Mouse (Mus musculus) testis, adult 2 months (tissue): Measurements from ENCODE around the gene Rab11fip4. TPM values are rescaled to one million over a fixed set of nuclear protein-coding genes. Genes with fewer than 3 reads are reported as not detected.
A peak's percentile ranks its signal among the peaks of the same experiment; 100 is the strongest.

ENCODE experiments used
- H3K27ac ChIP-seq: fragments of 200-500 bp; 2 replicates; pipeline ENCODE4 v1.5.1; 2012; ENCODE audit warnings: low read depth, low read length; ENCODE audit not compliant: control insufficient read depth, insufficient read depth
- H3K27me3 ChIP-seq: fragments of 200-500 bp; 2 replicates; pipeline ENCODE4 v1.6.1; 2012; ENCODE audit warnings: mild to moderate bottlenecking, low read length, moderate library complexity; ENCODE audit not compliant: control insufficient read depth, insufficient read depth
- H3K36me3 ChIP-seq: fragments of 200-500 bp; 2 replicates; pipeline ENCODE4 v1.6.1; 2012; ENCODE audit warnings: mild to moderate bottlenecking, low read length; ENCODE audit not compliant: control insufficient read depth, insufficient read depth
- H3K4me1 ChIP-seq: fragments of 200-500 bp; 2 replicates; pipeline ENCODE4 v1.6.1; 2012; ENCODE audit warnings: low read length; ENCODE audit not compliant: control insufficient read depth, insufficient read depth
- H3K4me3 ChIP-seq: fragments of 200-500 bp; 2 replicates; pipeline ENCODE4 v1.5.1; 2012; ENCODE audit warnings: low read depth, mild to moderate bottlenecking, low read length, moderate library complexity, mixed read lengths; ENCODE audit not compliant: control insufficient read depth
- CTCF ChIP-seq: fragments of 200-500 bp; IDR thresholded peaks from 2 replicates; pipeline ENCODE4 v1.5.1; 2012; ENCODE audit warnings: low read depth, mild to moderate bottlenecking, inconsistent platforms, low read length, moderate library complexity; ENCODE audit not compliant: control insufficient read depth, insufficient read depth, insufficient replicate concordance
- POLR2A ChIP-seq: fragments of 200-500 bp; IDR thresholded peaks from 2 replicates; pipeline ENCODE4 v1.6.1; 2012; ENCODE audit warnings: low read depth, mild to moderate bottlenecking, inconsistent platforms, low read length, moderate library complexity; ENCODE audit not compliant: control insufficient read depth
- polyA plus RNA-seq: library from polyadenylated mRNA; depleted of rRNA; stranded (reverse); fragments of >200 nt; gene quantifications from 2 replicates; pipeline ENCODE4 v1.2.3, GENCODE M21; 2012

Gene Rab11fip4
- polyA plus RNA-seq, 1 experiment: 12.1 TPM

GRCm38 (mm10) chr11:79656491-79656890 is 65.5 kb downstream of the Rab11fip4 start:
- H3K4me3 ChIP-seq: no peak overlapping the region
- no peak for TF ChIP-seq POLR2A
- no peak for TF ChIP-seq CTCF
- no peaks in the 10 kb centered on the region for H3K27me3 ChIP-seq

GRCm38 (mm10) chr11:79657053-79657452 is 66.0 kb downstream of the Rab11fip4 start:
- H3K27ac ChIP-seq: no peak overlapping the region
- no peak overlapping the region for H3K4me3 ChIP-seq
- H3K27me3 ChIP-seq: no peaks in the 10 kb centered on the region
- TF ChIP-seq POLR2A: no peak
- no peak for TF ChIP-seq CTCF
- H3K36me3 ChIP-seq: no peaks in the 10 kb centered on the region
- peaks cover 12% of the 10 kb centered on the region for H3K4me1 ChIP-seq

More at GRCm38 (mm10) chr11:79656491-79656890, 65.5 kb downstream of the Rab11fip4 start:
- H3K4me1 ChIP-seq: peaks cover 12% of the 10 kb centered on the region
- H3K27ac ChIP-seq: no peak overlapping the region
- H3K36me3 ChIP-seq: no peaks in the 10 kb centered on the region

GRCm38 (mm10) chr11:79658205-79658825 is 67.3 kb downstream of the Rab11fip4 start:
- TF ChIP-seq POLR2A (no peak), CTCF (no peak)
- no peaks in the 10 kb centered on the region for H3K27me3 ChIP-seq
- H3K36me3 ChIP-seq: no peaks in the 10 kb centered on the region
- H3K27ac ChIP-seq: no peak overlapping the region
- peaks cover 12% of the 10 kb centered on the region for H3K4me1 ChIP-seq
- H3K4me3 ChIP-seq: no peak overlapping the region

GRCm38 (mm10) chr11:79660361-79661205 is 69.6 kb downstream of the Rab11fip4 start:
- TF ChIP-seq POLR2A: peak; percentile 37
- TF ChIP-seq CTCF: no peak; the same call in 1 of the 2 replicates
- Histone ChIP-seq H3K4me1 (peaks cover 12% of the 10 kb centered on the region), H3K4me3 (peak overlapping the region; percentile 90), H3K27me3 (no peaks in the 10 kb centered on the region), H3K36me3 (no peaks in the 10 kb centered on the region), H3K27ac (peak overlapping the region; percentile 47)

GRCm38 (mm10) chr11:79661877-79662545 is 71.0 kb downstream of the Rab11fip4 start:
- H3K4me1 ChIP-seq: peaks cover 12% of the 10 kb centered on the region

GRCm38 (mm10) chr11:79663158-79663557 is 72.1 kb downstream of the Rab11fip4 start:
- H3K27ac ChIP-seq: no peak overlapping the region

More at GRCm38 (mm10) chr11:79661877-79662545, 71.0 kb downstream of the Rab11fip4 start:
- Histone ChIP-seq H3K27ac (no peak overlapping the region), H3K4me3 (peak overlapping the region; percentile 90), H3K27me3 (no peaks in the 10 kb centered on the region), H3K36me3 (no peaks in the 10 kb centered on the region)
- no peak for TF ChIP-seq POLR2A
- no peak for TF ChIP-seq CTCF

GRCm38 (mm10) chr11:79663570-79663969 is 72.6 kb downstream of the Rab11fip4 start:
- Histone ChIP-seq H3K4me1 (peaks cover 12% of the 10 kb centered on the region), H3K27ac (no peak overlapping the region)

More at GRCm38 (mm10) chr11:79663158-79663557, 72.1 kb downstream of the Rab11fip4 start:
- TF ChIP-seq POLR2A (no peak), CTCF (no peak)
- Histone ChIP-seq H3K4me3 (no peak overlapping the region), H3K4me1 (peaks cover 12% of the 10 kb centered on the region), H3K36me3 (no peaks in the 10 kb centered on the region), H3K27me3 (no peaks in the 10 kb centered on the region)

More at GRCm38 (mm10) chr11:79663570-79663969, 72.6 kb downstream of the Rab11fip4 start:
- TF ChIP-seq POLR2A: no peak
- TF ChIP-seq CTCF: no peak
- Histone ChIP-seq H3K36me3 (no peaks in the 10 kb centered on the region), H3K27me3 (no peaks in the 10 kb centered on the region), H3K4me3 (no peak overlapping the region)
